Mouse (Mus musculus) layer of hippocampus, adult 8-10 months (tissue): Measurements from ENCODE around the gene Pgm1. TPM values are rescaled to one million over a fixed set of nuclear protein-coding genes. Genes with fewer than 3 reads are reported as not detected.
A peak's percentile ranks its signal among the peaks of the same experiment; 100 is the strongest.

ENCODE experiments used
- DNase-seq, 2 experiments: peaks; one replicate each; pipeline ENCODE4 v3.0.0; 2022; ENCODE audit warnings: low spot score in 2 of 2
- total RNA-seq, 4 experiments: library from RNA; stranded (reverse); gene quantifications; 2 replicates each; pipeline ENCODE4 v1.2.4; 2022

Gene Pgm1
- 10 to 100 TPM; 61.5 to 70.0 (median 67.4) TPM for total RNA-seq

DNA sequence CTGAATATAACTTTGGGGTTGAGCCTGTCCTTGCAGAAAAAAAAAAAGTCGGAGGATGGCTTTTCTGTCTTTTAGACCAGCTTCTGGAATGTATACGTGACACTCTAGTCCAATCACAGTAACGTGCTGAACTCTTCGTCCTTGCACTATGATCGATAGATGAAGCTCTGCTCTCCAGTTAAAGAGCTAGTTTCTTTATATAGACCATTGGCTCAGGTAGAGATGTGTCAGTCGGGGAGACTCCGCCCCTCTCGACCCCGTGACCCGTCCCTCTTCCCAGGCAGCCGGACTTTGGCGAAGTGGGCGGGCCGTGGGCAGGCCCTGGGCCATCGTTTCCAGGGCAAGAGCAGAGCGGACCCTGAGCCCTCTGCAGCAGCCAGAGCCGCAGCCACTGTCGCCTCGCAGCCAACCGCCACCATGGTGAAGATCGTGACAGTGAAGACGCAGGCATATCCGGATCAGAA, at the start of gene Pgm1:
TSS of gene Pgm1 (plus strand) at position 266 of the 464 bp plus-strand sequence.
- peak in 1 of 2 experiments; percentile 70 for DNase-seq

DNA sequence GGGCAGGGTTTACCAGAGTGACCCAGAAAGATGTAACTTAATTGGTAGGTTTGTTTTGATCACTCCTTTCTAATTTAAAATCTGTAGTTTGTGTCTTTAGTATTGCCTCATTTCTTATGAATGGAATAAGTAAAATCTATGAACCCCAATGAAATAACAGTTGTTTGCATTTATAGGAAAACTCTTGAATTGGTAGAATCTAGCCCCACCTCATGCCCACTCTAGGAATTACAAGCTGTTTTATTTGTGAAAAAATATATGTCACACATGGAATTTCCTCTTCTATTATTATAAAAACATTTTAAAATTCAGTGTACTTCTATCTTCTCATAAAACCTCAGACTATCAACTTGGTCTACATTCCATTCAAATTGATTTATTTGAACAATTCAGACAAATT, 47.3 kb upstream of the Pgm1 start:
- no peak for DNase-seq

GRCm38 (mm10) chr4:99882405-99882804, 46.8 kb upstream of the Pgm1 start:
- DNase-seq, result no peak

- no peak for DNase-seq
Measured at GRCm38 (mm10) chr4:99913894-99914451, 15.2 kb upstream of the Pgm1 start.

GRCm38 (mm10) chr4:99926380-99926779, 2.8 kb upstream of the Pgm1 start:
- DNase-seq, result no peak

DNA sequence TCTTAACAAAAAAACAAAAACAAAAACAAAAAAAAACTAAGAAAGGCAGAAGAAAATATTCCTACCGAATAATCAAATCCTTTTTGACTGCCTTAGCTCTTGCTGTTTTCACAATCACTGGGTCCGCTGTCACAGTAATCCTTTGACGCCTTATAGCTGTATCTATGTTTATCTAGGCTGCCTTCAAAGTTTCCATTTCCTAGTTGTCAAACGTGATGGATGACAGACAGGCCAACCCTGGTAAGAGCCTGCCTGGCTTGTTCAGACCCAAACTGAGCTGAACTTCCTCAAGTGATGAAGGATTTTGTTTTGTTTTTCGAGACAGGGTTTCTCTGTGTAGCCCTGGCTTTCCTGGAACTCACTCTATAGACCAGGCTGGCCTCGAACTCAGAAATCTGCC, 693 bp upstream of the Pgm1 start:
- DNase-seq, result no peak

DNA sequence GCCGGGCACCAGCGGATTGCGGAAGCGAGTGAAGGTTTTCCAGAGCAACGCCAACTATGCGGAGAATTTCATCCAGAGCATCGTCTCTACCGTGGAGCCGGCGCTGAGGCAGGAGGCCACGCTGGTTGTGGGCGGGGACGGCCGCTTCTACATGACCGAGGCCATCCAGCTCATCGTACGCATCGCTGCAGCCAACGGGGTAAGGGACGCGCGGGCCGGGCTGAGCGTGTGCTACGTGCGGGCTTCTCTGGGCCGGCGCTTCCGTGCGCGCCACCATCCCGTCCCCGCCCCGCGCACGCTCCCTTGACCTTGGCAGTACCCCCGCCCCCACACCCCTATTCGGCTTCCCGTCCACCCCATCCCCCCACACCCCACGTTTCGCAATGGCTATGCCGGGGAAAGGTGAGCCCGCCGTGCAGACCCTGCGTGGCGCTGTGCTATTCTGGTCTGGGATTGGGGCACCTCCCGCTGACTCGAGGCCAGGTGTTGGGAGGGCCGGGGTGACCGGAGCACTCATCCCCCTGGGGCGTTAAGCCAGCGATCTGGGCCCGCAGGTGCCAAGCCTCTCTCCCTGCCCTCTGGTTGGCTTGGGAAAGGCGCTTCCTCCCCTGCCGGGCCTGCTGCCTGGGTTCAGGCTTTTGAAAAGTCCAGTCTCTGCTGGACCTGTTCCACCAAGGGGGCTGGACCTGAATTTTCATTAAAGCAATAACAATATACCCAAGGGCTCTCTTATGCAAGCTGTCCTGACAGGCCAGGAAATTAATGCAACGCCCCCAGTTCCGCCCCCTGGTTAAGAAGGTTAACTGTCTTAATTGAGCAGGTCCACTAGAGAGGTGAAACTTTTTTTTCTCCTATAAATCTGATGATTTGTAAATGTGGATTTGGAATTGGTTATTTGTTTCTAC, 651 bp downstream of the Pgm1 start, which contains the start of gene Itgb3bp:
TSS of gene Itgb3bp (minus strand) at position 201 of the 905 bp plus-strand sequence.
- DNase-seq, result peak; percentile 71 to 79

- no peak for DNase-seq
Measured at GRCm38 (mm10) chr4:99930518-99931239, 1.5 kb downstream of the Pgm1 start.

GRCm38 (mm10) chr4:99931240-99931580, 2.0 kb downstream of the Pgm1 start:
- no peak for DNase-seq

DNA sequence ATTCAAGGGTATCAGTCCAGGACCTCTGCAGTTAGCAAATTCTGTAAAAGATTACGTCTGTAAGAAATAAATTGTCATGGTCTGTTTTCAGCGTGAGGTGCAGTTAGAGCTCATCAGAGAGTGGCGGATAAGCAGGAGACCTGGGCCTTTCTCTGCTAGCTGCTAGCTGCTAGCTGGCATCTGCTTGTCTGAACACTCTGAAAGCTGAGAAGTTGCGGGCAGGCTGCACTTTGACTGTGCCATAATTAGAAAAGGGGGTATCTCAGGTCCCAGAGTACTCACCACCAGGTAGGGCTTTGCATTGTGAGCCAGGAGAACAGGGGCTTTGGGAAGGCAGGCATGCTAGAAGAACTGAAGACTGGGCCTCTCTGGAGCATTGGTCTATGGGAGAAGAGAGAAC, 2.6 kb downstream of the Pgm1 start:
- no peak for DNase-seq

GRCm38 (mm10) chr4:99934859-99935258, 5.6 kb downstream of the Pgm1 start:
- DNase-seq, result no peak

GRCm38 (mm10) chr4:99936278-99936677, 7.1 kb downstream of the Pgm1 start:
- DNase-seq, result no peak

DNA sequence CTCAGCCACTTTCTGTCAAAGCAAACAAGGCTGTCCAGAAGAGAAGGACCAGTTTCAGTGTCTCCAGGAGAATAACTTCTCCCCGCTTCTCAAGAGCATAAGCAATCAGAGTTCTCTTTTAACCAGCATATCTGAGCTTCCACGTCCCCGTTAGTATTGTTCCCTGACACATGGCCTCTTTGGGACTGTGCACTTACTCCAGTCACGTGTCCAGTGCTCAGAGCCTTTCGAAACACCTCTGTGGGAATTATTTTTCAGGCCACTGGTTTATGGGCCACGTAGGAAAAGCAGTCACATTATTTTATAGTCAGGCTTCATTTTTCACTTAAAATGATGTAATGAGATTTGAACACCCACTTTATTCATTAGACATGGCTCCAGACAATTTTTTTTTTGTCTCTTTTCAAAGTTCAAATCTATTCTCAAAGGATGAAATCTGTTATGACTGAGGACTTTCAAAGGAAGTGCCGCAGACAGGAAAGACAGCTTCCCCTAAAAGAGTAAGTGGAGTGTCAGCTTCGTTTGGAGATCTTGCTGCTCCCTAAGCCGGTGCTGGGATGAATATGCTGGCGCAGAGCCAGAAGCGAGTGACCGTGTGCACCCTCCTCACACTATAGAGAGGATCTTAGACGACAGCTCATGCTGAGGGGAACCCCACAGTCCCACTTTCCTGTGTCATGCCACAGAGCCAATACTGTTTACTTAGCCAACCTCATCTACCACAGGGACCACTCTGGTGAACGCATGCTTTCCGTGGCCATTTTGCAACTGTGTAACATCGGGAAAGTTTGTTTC, 10.7 kb downstream of the Pgm1 start:
- no peak for DNase-seq

GRCm38 (mm10) chr4:99941655-99942414, 12.6 kb downstream of the Pgm1 start:
- DNase-seq, result no peak

DNA sequence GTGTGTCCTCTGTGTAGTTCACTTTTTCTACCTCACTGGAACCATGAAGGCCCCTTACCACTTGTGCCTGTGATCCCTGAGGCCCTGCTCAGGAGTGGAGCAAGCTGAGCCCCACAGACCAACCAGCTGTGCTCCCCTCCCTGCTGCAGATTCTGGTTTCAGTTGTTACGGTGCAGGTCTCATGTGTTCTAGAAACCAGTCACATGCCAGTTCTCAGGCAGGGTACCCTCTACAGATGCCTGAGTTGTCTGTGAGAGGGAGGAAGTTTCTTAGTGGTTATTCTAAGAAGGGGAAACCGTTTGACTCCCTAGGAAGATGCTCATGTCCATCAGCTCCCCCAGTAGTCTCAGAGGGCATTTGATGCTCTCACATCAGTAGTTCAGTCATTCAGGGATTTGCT, 15.4 kb downstream of the Pgm1 start:
- no peak for DNase-seq

DNA sequence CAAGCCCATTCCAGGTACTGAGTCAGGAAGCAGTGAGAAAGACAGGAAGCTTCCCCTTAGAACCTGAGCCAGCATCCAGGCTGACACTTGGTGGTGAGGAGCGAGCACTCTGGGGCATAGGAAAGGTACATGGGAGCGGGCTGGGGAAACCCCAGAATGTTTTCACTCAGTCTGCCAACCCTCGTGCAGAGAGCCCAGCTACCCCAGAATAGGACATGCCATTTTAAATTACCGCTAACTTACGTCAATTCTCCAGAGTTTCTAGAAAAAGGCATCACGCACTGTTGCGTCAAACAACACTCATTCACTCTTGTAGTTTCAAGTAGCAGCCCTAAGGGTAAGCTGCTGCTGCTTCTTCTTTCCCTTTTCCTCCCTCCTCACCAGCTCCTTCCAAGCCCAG, 15.8 kb downstream of the Pgm1 start:
- no peak for DNase-seq

- no peak for DNase-seq
Measured at GRCm38 (mm10) chr4:99946516-99946915, 17.3 kb downstream of the Pgm1 start.

DNA sequence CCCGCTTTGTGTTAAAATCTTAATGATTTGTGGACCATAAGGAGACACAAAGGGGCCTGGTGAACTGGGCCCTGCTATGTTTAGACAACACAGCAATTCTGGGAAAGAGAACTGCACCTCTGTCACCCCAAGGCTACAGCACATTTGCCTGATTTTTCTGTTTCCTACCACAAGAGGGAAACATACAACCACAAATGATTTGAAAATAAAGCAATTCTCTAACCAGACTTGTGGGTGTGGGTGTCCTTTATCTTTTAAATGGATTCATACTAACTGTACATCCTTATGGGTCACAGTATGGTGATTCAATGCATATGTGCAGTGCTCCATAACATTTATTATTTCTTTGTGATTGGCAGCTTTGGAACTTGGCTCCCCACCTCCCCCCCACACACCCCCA, 18.0 kb downstream of the Pgm1 start:
- DNase-seq, result no peak

DNA sequence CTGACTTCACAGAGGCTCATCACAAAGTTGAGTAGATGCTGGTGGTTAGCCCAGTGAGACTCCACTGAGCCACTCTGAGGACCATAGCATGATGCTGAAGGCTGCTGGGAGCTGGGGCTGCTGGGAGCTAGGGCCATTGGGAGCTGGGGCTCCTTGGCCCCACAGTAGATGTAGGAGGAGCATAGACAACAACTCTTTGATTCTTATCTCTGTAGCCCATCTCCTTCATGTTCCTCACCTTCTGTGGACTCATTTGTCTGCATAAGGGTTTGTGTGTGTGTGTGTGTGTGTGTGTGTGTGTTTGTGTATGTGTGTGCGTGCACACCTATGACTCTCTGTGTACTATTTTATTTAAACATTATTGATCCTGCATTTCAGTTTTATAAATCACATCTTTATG, 18.7 kb downstream of the Pgm1 start:
- no peak for DNase-seq

- DNase-seq, result no peak
Measured at GRCm38 (mm10) chr4:99953904-99954303, 24.7 kb downstream of the Pgm1 start.

- DNase-seq, result no peak
Measured at GRCm38 (mm10) chr4:99955396-99955795, 26.2 kb downstream of the Pgm1 start.
